Mouse (Mus musculus) mouse embryonic stem cell (cell line): ENCODE measurements at regions not wholly inside any gene's neighbourhood (a gene's known extent, or its start where the extent isn't known, plus 50 kb on each side); places are given as distances from the start of the nearest gene placed in this dataset.

Experiments
- in situ Hi-C, 2 experiments: fragments of 300-500 bp; cut with MboI; formaldehyde crosslinking; loops; 1 replicate in 1 of 2; 3 replicates in 1 of 2; pipeline ENCODE4 v1.14.3; 2019 to 2020; ENCODE audit warnings: low sequenced_read_pairs in 2 of 2, low pct_unique_long_range_greater_than_20kb in 1 of 2, mixed read lengths in 1 of 2; ENCODE audit not compliant: unreplicated experiment in 1 of 2

GRCm38 (mm10) chr4:34105251-34105650 lies 55.3 kb upstream of the Spaca1 start:
- in situ Hi-C loops: no loop called here

- in situ Hi-C loops: no loop called here
Observed at GRCm38 (mm10) chr4:34114323-34114722, 64.3 kb upstream of the Spaca1 start.

GRCm38 (mm10) chr4:34117086-34117485 lies 67.1 kb upstream of the Spaca1 start:
- in situ Hi-C loops: no loop called here

- in situ Hi-C loops: no loop called here
Observed at GRCm38 (mm10) chr4:34122959-34123520, 73.0 kb upstream of the Spaca1 start.

GRCm38 (mm10) chr4:34128224-34128623 lies 78.2 kb upstream of the Spaca1 start:
- in situ Hi-C loops: no loop called here

- in situ Hi-C loops: no loop called here
Observed at GRCm38 (mm10) chr4:34146133-34146867, 96.3 kb upstream of the Spaca1 start.

GRCm38 (mm10) chr4:34148956-34149739 lies 99.2 kb upstream of the Spaca1 start:
- in situ Hi-C loops: no loop called here

GRCm38 (mm10) chr4:34151605-34152347 lies 101.8 kb upstream of the Spaca1 start:
- in situ Hi-C loops: no loop called here

- in situ Hi-C loops: no loop called here
Observed at GRCm38 (mm10) chr4:34155501-34155900, 105.5 kb upstream of the Spaca1 start.

GRCm38 (mm10) chr4:34157818-34158511 lies 108.0 kb upstream of the Spaca1 start:
- in situ Hi-C loops: no loop called here

- in situ Hi-C loops: no loop called here
Observed at GRCm38 (mm10) chr4:34171265-34171862, 121.4 kb upstream of the Spaca1 start.

- in situ Hi-C loops: no loop called here
Observed at GRCm38 (mm10) chr4:34172000-34172399, 122.0 kb upstream of the Spaca1 start.

GRCm38 (mm10) chr4:34177421-34177820 lies 127.4 kb upstream of the Spaca1 start:
- in situ Hi-C loops: no loop called here

- in situ Hi-C loops: no loop called here
Observed at GRCm38 (mm10) chr4:34186522-34186921, 136.5 kb upstream of the Spaca1 start.

GRCm38 (mm10) chr4:34203193-34203848 lies 153.3 kb upstream of the Spaca1 start:
- in situ Hi-C loops: no loop called here

- in situ Hi-C loops: no loop called here
Observed at GRCm38 (mm10) chr4:34209179-34209896, 159.3 kb upstream of the Spaca1 start.

GRCm38 (mm10) chr4:34213731-34214130 lies 163.7 kb upstream of the Spaca1 start:
- in situ Hi-C loops: no loop called here
